Mouse (Mus musculus): ENCODE data around the gene Rnf157. TPM values are rescaled to one million over a fixed set of nuclear protein-coding genes. Genes with fewer than 3 reads are reported as not detected.
A peak's percentile ranks its signal among the peaks of the same experiment; 100 is the strongest.
"Not testable (repeated sequence)": the region's sequence is repeated elsewhere in the genome, so short reads cannot be mapped to it uniquely, and the experiment has no call there.

Gene Rnf157
- total RNA-seq, 1 experiment from 2014 or later = 9.2 TPM

DNA sequence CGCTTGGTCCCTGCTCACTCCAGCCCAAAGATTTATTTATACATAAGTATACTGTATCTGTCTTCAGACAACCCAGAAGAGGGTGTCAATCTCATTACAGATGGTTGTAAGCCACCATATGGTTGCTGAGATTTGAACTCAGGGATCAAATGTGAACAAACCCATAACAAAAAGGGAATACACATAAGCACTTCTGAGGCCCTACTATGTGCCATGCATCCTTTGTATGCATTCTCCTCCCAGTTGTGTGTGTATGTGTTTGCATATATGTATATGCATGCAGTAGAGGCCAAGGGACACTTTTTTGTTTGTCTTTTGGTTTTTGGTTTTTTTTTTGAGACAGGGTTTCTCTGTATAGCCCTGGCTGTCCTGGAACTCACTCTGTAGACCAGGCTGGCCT is 46.2 kb downstream of the Rnf157 start:
- ATAC-seq (replicated peaks in 1 of 2; ENCODE audit: insufficient read depth in 1 of 2, low FRiP score in 2 of 2, low TSS enrichment in 1 of 2, low read depth in 1 of 2, poor library complexity in 2 of 2, severe bottlenecking in 2 of 2) = no peak

DNA sequence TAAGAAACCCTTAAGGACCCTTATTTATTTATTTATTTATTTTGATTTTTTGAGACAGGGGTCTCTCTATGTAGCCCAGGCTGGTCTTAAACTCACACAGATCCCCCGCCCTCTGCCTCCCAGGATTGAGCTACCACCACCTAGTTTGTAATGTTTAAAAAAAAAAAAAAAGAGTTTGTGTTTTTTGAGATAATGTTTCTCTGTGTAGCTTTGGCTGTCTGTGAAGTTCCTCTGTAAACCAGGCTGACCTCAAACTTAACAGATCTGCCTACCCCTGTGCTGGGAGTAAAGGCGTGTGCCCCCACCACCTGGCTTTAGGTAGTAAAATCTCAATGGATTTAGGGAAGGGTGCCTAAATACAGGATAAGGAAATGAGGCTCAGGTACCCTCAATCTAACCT is 46.7 kb downstream of the Rnf157 start:
- ATAC-seq (replicated peaks in 1 of 2; ENCODE audit: insufficient read depth in 1 of 2, low FRiP score in 2 of 2, low TSS enrichment in 1 of 2, low read depth in 1 of 2, poor library complexity in 2 of 2, severe bottlenecking in 2 of 2) = no peak

DNA sequence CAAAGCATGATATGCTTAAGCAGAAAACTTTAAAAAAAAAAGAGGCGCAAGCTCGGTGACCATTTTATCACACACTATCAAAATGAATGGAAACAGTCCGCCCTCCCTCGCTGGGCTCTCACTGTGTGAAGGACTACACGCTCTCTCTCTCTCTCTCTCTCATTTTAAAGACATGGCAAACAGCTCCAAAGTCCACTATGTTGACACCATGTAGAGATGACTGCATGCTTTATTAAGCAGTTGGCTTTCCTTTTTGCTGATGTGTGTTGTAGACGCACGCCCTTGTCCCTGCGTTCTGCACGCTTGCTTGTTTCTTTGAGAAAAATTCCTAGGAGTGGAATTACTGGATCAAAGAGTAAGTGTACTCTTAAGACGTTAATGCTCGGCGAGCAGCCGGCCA is 47.4 kb downstream of the Rnf157 start:
- ATAC-seq (replicated peaks in 1 of 2; ENCODE audit: insufficient read depth in 1 of 2, low FRiP score in 2 of 2, low TSS enrichment in 1 of 2, low read depth in 1 of 2, poor library complexity in 2 of 2, severe bottlenecking in 2 of 2) = no peak

DNA sequence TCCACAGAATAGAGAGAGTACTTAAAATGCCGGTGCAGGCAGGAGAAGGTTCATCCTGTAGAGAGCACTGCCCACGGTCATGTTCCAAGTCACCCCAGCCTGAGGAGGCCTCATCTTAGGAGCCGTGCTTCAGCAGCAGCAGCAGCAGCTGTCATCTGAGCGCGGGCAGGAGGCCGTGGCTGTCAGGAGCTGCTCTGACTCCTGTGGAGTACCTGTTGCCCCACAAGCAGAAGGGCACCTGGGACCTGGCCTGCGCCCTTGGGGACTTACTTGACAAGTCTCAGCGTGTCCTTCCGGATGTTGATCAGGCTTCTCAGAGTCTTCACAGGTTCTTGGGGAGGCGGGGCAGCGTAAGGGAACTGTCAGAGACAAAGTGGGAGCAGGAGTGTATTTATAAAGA is 50.8 kb downstream of the Rnf157 start:
- no peak for ATAC-seq (replicated peaks in 1 of 2; ENCODE audit: insufficient read depth in 1 of 2, low FRiP score in 2 of 2, low TSS enrichment in 1 of 2, low read depth in 1 of 2, poor library complexity in 2 of 2, severe bottlenecking in 2 of 2)

DNA sequence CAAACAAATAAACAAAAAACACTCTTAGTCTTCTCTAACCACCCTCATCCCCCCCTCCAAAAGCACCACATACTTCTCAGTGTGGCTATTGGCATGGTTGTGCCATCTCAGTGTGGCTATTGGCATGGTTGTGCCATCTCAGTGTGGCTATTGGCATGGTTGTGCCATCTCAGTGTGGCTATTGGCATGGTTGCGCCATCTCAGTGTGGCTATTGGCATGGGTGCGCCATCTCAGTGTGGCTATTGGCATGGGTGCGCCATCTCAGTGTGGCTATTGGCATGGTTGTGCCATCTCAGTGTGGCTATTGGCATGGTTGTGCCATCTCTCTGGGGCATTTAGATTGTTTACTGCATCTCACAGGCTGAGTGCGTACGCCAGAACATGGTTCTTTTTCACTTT is 51.9 kb downstream of the Rnf157 start:
- ATAC-seq (replicated peaks in 1 of 2; ENCODE audit: insufficient read depth in 1 of 2, low FRiP score in 2 of 2, low TSS enrichment in 1 of 2, low read depth in 1 of 2, poor library complexity in 2 of 2, severe bottlenecking in 2 of 2) = not testable (repeated sequence)

DNA sequence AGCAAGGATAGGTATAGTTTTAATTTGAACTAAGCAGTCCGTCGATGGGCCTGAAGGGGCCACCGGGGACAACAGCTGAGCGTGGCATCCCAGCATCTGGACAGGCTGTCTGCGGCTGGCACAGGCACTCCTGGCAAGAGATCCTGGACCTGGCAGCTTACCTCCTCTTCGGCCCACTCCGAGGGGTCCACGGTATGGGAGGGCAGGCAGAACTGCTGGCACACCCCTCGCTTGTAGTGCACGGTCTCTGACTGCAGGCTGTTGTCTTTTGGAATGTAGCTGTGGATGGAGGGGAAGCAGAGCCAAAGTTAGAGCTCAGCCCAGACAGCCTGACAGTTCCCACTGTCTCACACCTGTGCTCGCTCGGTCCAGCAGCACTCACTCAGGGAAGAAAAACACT is 53.2 kb downstream of the Rnf157 start:
- ATAC-seq (replicated peaks in 1 of 2; ENCODE audit: insufficient read depth in 1 of 2, low FRiP score in 2 of 2, low TSS enrichment in 1 of 2, low read depth in 1 of 2, poor library complexity in 2 of 2, severe bottlenecking in 2 of 2) = no peak

DNA sequence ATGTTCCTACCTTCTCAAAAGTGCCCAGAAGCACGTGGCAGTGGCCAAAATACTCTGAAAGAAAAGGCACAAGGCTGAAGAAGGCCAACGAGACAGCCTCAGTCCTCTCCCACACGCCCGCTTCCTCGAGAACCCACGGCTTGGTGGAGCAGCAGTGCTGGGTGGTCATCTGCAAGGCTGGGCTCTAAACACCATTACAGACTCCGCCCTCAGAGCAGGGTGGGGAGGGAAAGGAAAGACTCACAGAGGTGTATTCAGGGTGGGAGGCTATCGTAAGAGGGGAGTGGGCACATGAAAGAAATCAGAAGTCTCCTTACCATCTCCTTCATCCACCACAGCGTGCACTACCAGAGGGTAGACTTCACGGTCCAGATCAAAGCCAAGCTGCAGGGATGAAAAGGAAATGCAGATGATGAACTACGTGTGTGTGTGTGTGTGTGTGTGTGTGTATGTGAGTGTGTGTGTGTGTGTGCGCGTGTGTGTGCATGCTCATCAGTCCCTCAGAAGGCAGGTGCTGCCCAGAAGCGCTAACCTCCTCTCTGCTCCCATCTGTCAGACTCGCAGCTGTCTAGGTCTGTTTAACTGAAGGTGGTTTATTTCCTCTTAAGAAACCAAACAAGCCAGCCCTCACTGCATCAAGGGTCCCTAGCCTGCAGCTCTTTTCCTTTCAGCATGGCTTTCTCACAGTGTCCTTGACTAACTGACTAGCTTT is 53.8 kb downstream of the Rnf157 start:
- ATAC-seq (replicated peaks in 1 of 2; ENCODE audit: insufficient read depth in 1 of 2, low FRiP score in 2 of 2, low TSS enrichment in 1 of 2, low read depth in 1 of 2, poor library complexity in 2 of 2, severe bottlenecking in 2 of 2) = no peak

DNA sequence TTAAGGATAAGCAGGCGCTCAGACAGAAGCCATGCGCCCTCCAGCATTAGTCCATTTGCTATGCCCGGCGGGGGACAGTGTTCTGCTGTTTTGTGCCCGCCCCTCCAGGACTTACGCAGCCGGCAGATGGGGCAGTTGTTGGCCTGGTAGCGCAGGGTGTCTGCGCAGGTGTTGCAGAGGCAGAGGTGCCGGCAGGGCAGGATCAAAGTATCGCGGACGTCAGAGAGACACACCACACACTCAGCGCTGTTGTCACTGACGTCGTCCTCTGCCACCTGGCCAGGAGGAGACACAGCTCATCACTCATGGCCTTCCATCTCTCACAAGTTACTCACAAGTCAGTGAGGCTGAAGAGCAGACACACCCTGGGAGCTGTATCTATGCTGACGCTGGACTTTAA is 58.3 kb downstream of the Rnf157 start:
- no peak for ATAC-seq (replicated peaks in 1 of 2; ENCODE audit: insufficient read depth in 1 of 2, low FRiP score in 2 of 2, low TSS enrichment in 1 of 2, low read depth in 1 of 2, poor library complexity in 2 of 2, severe bottlenecking in 2 of 2)

DNA sequence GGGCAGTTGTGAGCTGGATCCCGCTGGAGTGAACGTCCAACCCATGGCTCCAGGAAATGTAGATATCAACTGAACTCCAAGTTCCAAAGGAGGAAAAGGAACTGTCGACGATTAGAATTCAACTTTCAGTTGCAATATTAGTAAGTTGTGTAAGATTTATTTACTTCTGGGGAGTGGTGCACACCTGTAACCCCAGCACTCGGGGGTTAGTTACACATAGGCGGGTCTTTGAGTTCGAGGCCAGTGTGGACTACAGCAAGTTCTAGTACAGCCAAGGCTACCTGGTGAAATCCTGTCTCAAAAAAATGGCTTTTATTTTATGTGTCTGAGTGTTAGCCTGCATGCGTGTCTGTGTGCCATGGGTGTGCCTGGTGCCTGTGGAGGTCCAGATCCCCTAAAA is 59.3 kb downstream of the Rnf157 start:
- no peak for ATAC-seq (replicated peaks in 1 of 2; ENCODE audit: insufficient read depth in 1 of 2, low FRiP score in 2 of 2, low TSS enrichment in 1 of 2, low read depth in 1 of 2, poor library complexity in 2 of 2, severe bottlenecking in 2 of 2)

DNA sequence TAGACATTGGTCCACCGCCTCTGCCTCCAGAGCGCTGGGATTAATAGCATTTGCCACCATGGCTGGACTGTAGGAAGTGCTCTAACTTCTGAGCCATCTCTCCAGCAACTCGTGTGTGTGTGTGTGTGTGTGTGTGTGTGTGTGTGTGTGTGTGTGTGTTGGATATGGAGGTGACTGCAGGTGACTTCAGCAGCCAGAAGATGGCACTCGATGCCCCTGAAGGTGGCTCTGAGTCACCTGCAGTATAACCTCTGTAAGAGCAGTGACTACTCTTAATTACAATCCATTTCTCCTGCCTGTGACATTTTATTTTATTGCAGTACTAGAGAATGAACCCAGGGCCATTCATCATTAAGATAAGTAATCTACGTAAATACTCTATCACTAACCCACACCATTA is 61.5 kb downstream of the Rnf157 start:
- no peak for ATAC-seq (replicated peaks in 1 of 2; ENCODE audit: insufficient read depth in 1 of 2, low FRiP score in 2 of 2, low TSS enrichment in 1 of 2, low read depth in 1 of 2, poor library complexity in 2 of 2, severe bottlenecking in 2 of 2)

DNA sequence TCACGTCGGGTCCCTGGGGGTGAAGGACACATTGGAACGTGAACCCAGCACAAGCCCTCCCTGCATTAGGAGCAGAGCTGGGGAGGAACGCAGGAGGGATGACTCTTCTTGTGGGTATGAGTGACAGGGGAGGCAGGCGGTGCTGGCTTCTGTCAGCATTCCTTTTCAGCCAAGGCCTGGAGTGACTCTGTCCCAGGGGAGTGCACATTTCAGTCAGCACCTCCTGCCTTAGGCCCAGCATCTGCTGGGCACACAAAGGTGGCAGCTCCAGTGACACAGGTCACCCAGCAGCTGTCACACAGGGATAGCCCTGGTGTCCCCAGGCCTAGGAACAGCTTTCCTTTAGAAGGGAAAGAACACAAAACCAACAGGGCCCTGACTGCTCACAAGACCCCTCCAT is 64.9 kb downstream of the Rnf157 start:
- ATAC-seq (replicated peaks in 1 of 2; ENCODE audit: insufficient read depth in 1 of 2, low FRiP score in 2 of 2, low TSS enrichment in 1 of 2, low read depth in 1 of 2, poor library complexity in 2 of 2, severe bottlenecking in 2 of 2) = no peak

DNA sequence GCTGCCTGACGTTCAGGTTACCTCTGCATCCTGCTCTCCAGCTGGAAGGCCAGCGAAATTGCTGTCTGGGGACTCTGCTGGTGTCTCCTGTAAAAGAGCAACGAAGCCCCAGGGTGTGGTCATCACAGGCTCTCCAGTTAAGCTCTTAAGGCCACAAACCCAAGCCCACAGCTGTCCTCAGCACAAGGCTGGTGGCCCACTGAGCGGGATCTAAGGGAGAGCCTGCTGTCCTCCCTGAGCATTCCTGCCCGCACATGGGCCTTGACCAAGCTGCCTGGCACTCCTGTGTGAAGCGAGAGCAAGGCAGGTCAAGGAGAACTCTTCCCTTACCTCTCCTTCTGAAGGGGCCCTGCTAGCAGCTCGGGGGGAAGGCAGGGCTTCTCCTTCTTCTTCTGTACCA is 65.8 kb downstream of the Rnf157 start:
- no peak for ATAC-seq (replicated peaks in 1 of 2; ENCODE audit: insufficient read depth in 1 of 2, low FRiP score in 2 of 2, low TSS enrichment in 1 of 2, low read depth in 1 of 2, poor library complexity in 2 of 2, severe bottlenecking in 2 of 2)

DNA sequence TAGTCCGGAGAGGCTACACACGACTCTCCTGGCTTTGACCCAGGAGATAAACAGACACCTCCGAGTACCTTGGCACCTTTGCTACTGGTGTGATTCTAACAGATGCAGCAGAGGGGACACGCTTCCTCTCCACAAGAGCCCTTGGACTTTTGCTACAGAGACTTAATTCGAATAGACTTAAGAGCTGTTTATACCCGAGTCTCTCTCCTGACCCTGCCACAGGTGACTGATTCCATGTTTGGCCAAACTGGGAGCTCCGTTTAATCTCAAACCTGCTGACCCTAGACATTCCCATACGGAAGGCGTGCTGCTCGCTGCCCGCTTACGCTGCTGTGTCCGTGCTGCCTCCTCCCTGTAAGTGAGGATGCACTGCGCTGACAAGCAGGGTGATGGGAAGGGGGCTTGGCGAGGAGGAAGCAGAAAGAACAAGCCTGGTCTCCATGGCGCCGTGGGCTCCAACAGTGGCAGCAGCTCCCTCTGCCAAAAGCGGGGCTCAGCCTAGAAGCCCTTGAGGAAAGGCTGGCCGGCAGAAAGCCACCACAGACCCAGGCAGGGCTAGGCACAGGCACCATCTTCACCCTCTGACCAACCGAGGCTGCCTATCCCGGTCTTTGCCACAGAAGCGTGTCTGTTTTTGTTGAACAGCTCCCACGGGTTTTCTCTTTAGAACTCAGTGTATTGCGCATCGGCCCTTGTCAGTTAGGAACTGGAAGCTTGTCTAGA is 70.6 kb downstream of the Rnf157 start:
- no peak for ATAC-seq (replicated peaks in 1 of 2; ENCODE audit: insufficient read depth in 1 of 2, low FRiP score in 2 of 2, low TSS enrichment in 1 of 2, low read depth in 1 of 2, poor library complexity in 2 of 2, severe bottlenecking in 2 of 2)

DNA sequence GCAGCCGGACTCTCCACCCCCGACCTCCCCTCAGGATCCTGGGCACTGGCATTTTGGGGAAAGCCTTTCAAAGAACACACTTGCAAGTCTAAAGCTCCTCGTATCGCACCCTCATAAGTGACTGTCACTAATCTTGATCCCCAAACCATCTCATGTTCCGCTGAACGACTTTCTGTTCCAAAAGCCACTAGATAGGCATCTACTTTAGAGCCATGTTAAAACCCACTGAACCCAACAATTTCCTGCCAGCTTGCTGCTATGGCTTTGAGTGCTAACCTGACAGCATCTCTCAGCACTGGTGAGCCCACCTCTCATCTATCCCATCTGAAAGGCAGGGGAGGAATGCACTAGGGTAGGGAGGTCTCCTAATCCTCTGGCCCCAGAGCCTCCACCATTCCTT is 75.3 kb downstream of the Rnf157 start:
- ATAC-seq (replicated peaks in 1 of 2; ENCODE audit: insufficient read depth in 1 of 2, low FRiP score in 2 of 2, low TSS enrichment in 1 of 2, low read depth in 1 of 2, poor library complexity in 2 of 2, severe bottlenecking in 2 of 2) = no peak

DNA sequence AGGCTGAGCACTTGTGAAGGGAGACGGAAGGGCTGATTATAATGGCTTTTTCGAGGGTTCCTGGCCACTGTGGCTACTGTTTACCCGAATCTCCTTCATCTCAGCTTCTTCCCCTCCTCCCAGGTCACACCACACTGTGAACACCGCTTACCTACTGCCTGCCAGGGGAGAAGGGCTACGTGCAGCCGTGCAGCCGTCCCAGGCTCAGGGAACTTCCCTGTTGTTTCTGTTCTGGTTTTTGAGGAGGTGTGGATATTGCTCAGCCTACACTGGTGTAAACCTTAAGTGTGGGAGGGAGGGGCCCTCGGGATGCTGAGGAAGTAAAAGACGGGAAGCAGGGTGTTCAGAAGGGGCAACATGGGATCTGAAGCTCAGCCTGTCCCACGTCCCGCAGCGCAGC is 75.8 kb downstream of the Rnf157 start:
- ATAC-seq (replicated peaks in 1 of 2; ENCODE audit: insufficient read depth in 1 of 2, low FRiP score in 2 of 2, low TSS enrichment in 1 of 2, low read depth in 1 of 2, poor library complexity in 2 of 2, severe bottlenecking in 2 of 2) = no peak

DNA sequence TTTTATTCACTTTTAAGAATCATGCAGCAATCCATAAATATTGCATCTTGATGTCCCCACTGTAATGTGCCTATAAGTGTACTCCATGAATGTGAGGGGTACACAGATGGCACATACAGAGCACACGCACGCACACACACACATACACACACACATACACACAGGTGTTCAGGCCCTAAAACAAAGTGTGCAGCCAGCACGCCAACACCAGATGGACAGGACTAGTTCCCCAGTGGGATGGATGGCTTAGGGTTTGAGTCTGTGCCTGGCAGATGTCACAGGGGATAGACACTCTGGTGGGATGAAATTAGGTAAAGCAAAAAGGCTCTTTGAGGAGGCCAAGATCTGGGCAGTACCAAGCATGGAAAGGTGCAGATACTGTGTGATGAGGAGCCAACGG is 76.4 kb downstream of the Rnf157 start:
- no peak for ATAC-seq (replicated peaks in 1 of 2; ENCODE audit: insufficient read depth in 1 of 2, low FRiP score in 2 of 2, low TSS enrichment in 1 of 2, low read depth in 1 of 2, poor library complexity in 2 of 2, severe bottlenecking in 2 of 2)

DNA sequence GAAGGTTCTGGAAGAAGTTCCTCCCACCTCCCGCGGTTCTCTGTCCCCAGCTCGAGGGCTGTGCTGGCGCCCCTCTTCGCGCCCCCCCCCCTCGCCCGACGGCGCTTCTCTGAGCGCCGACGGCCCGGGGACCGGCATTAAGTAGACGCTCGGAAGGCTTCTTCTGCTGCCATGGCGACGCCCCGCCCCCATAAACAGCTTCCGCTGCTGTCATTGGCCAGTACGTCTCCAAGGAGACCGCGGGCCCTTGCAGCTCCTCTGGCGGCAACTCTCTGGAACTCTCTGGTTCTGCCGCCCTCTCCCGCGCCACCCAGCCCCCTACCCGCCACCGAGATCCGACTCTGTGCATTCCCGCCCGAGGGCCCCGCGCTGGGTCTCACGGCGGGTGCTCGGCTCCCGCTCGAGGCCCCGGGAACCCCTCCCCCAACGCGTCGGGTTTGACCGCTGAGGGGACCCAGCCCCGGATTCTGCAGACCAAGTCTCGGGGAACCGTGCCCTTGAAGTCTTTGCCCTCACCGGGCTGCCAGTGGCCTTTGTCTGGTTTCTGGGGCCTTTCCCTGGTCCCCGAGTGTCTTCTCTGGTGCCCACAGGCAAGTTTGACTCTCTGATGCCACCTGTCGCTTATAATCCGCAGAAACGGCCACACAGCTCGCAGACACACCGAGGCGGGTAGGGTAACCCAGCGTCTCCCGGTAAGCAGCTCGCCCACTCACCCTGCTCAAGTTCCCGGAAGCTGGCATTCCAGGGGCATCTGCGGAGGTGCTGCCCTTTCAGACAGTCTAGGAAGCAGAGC is 77.4 kb downstream of the Rnf157 start, which contains the start of gene Foxj1:
Foxj1 (minus strand) TSS at position 156 of the 793 bp plus-strand sequence.
- peak; percentile 77 to 82 for ATAC-seq (replicated peaks in 1 of 2; ENCODE audit: insufficient read depth in 1 of 2, low FRiP score in 2 of 2, low TSS enrichment in 1 of 2, low read depth in 1 of 2, poor library complexity in 2 of 2, severe bottlenecking in 2 of 2)

DNA sequence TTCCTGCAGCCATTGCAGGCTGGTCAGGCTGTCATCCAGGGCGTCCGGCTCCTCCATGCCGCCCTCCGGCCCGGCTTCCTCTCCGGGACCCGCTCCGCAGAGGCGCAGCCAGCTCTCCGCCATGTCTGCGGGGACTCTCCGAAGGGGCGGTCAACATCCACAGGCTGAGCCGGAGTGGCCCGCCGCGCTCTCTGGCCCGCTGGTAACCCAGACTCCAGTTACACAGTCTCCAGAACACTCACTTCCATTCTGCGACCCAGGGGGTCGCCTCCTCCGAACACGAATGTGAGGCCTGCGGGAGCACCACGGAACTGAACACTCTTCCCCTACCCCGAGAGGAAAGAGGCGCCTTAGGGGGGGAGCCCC is 78.4 kb downstream of the Rnf157 start:
- no peak for ATAC-seq (replicated peaks in 1 of 2; ENCODE audit: insufficient read depth in 1 of 2, low FRiP score in 2 of 2, low TSS enrichment in 1 of 2, low read depth in 1 of 2, poor library complexity in 2 of 2, severe bottlenecking in 2 of 2)

All from hematopoietic stem cell, adult 5-6 weeks (primary cell).